Mouse (Mus musculus) heart, embryonic 16.5 days (tissue): ENCODE data around the gene Hdac9. TPM values are rescaled to one million over a fixed set of nuclear protein-coding genes. Genes with fewer than 3 reads are reported as not detected.

Source experiments
- ATAC-seq: fragments of 200-750 bp; cut with Nextera tagmentation; replicated peaks from 2 replicates; pipeline ENCODE4 v1.8.0; 2017; ENCODE audit warnings: moderate number of reproducible peaks; ENCODE audit not compliant: insufficient read depth, low FRiP score; ENCODE audit errors: extremely low read depth
- H3K27ac ChIP-seq: fragments of 300-500 bp; sonication (generic); 2 replicates; pipeline ENCODE4 v1.5.1; 2014; ENCODE audit warnings: mild to moderate bottlenecking, low read length, control low read depth, moderate library complexity
- H3K27me3 ChIP-seq: fragments of 300-500 bp; sonication (generic); 2 replicates; pipeline ENCODE4 v1.6.1; 2014; ENCODE audit warnings: low read length, mixed read lengths; ENCODE audit not compliant: control insufficient read depth, insufficient read depth
- H3K36me3 ChIP-seq: fragments of 300-500 bp; sonication (generic); 2 replicates; pipeline ENCODE4 v1.6.1; 2014; ENCODE audit not compliant: control insufficient read depth, insufficient read depth
- H3K4me1 ChIP-seq: fragments of 300-500 bp; sonication (generic); 2 replicates; pipeline ENCODE4 v1.6.1; 2014; ENCODE audit warnings: low read length, mixed read lengths; ENCODE audit not compliant: control insufficient read depth, insufficient read depth
- H3K4me2 ChIP-seq: fragments of 300-500 bp; sonication (generic); 2 replicates; pipeline ENCODE4 v1.6.1; 2014; ENCODE audit warnings: low read depth, mild to moderate bottlenecking, control low read depth, low read length
- H3K4me3 ChIP-seq: fragments of 300-500 bp; sonication (generic); 2 replicates; pipeline ENCODE4 v1.5.1; 2014; ENCODE audit warnings: mild to moderate bottlenecking, control low read depth, low read length
- H3K9ac ChIP-seq: fragments of 300-500 bp; sonication (generic); 2 replicates; pipeline ENCODE4 v1.6.1; 2014; ENCODE audit warnings: low read length, control low read depth
- H3K9me3 ChIP-seq: fragments of 300-500 bp; sonication (generic); replicated peaks from 2 replicates; pipeline ENCODE4 v1.6.1; 2016; ENCODE audit warnings: low read length; ENCODE audit not compliant: control insufficient read depth
- WGBS: fragments of 180-500 bp; shearing (Covaris S2); extraction: QIAGEN DNeasy Blood & Tissue Kit; methylation state at CpG from one replicate; pipeline ENCODE4 v1.1.7; 2014; 5-methylcytosine and 5-hydroxymethylcytosine counted together
- polyA plus RNA-seq: library from polyadenylated mRNA; unstranded; fragments of >200 nt; fragmentation: Nextera tagmentation; extraction: Ambion mirVana; gene quantifications from 2 replicates; pipeline ENCODE4 v1.2.1, GENCODE M21; 2015

Hdac9 gene
- polyA plus RNA-seq, result 21.4 and 25.5 TPM in 2 replicates

GRCm38 (mm10) chr12:34916995-34917394 lies at the start of gene Hdac9:
Hdac9 (minus strand) TSS chr12:34917095.
- H3K36me3 ChIP-seq, result no peaks in the 10 kb centered on the region
- 37% methylated on average over 1 of the region's 1 CpGs for WGBS

DNA sequence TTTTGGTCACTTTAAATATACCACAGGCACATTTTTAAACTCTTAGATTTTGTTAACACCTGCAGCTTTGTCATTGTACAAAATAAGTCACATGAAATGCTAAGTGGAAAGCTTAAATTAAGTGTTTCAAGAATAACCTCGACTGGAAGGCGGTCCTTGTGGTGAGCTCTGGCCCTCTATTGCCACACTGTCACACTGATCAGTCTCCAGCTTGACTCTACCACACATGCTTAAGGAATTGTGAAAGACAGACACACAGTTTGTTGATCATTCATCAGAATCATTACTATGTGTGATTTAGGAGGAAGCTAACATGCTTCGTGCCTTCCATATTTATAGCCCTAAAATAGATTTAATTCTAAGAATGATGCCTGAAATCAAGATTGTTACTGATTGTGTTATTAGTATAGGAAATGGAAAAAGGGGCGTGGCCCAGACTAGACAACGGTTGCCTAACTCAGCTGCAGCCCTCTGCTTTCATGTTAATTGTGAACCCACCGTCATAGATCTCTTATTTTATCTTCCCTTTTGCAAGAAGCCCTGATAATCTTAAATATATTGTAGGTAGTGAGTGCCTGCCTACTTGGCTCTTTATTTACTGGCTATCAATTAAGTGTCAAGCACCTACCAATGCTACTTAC lies 32.3 kb upstream of the Hdac9 start:
- H3K4me3 ChIP-seq, result no peak overlapping the region
- no peak overlapping the region for H3K9ac ChIP-seq
- 63% methylated on average over 6 of the region's 6 CpGs for whole genome bisulfite sequencing
- H3K9me3 ChIP-seq, result no peaks in the 10 kb centered on the region
- no peaks in the 10 kb centered on the region for H3K36me3 ChIP-seq
- no peaks in the 10 kb centered on the region for H3K4me1 ChIP-seq
- H3K4me2 ChIP-seq, result no peak overlapping the region
- no peak for ATAC-seq
- no peaks in the 10 kb centered on the region for H3K27me3 ChIP-seq
- H3K27ac ChIP-seq, result no peak overlapping the region

More at GRCm38 (mm10) chr12:34916995-34917394, at the start of gene Hdac9:
- Histone ChIP-seq H3K9ac (no peak within 1 kb of the TSS), H3K27me3 (no peaks in the 10 kb centered on the region), H3K4me2 (no peak within 1 kb of the TSS), H3K27ac (no peak within 1 kb of the TSS), H3K4me3 (no peak within 1 kb of the TSS), H3K4me1 (no peaks in the 10 kb centered on the region), H3K9me3 (no peaks in the 10 kb centered on the region)
- no peak for ATAC-seq

DNA sequence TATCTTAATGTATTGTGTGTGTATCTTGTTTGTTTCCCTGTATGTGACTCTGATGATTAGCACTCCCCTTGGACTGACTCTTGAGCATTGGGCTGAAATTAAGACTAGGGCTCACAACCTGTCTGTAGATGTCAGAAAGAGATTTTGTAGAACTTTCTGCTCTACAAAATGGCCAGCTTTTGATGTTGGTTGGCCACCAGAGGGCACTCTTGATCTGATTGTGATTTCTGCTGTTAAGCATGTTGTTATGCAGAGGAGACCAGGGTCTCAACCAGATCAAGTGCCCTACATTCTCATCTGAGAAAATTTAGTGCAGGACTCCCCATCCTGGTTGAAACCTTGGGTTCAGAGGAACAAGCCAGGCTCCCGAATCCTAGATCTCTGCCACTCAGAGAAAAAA lies 21.0 kb upstream of the Hdac9 start:
- no peaks in the 10 kb centered on the region for H3K27me3 ChIP-seq
- H3K4me2 ChIP-seq, result no peak overlapping the region
- H3K4me3 ChIP-seq, result no peak overlapping the region
- H3K27ac ChIP-seq, result no peak overlapping the region
- no peaks in the 10 kb centered on the region for H3K36me3 ChIP-seq
- ATAC-seq, result no peak
- no peak overlapping the region for H3K9ac ChIP-seq
- peaks cover 7% of the 10 kb centered on the region for H3K9me3 ChIP-seq
- 89% methylated on average over 1 of the region's 1 CpGs for WGBS
- no peaks in the 10 kb centered on the region for H3K4me1 ChIP-seq

GRCm38 (mm10) chr12:34908008-34908407 lies 8.9 kb downstream of the Hdac9 start:
- no peak overlapping the region for H3K27ac ChIP-seq
- H3K4me2 ChIP-seq, result no peak overlapping the region
- WGBS, result 73% methylated on average over 2 of the region's 2 CpGs
- no peak overlapping the region for H3K9ac ChIP-seq
- ATAC-seq, result no peak
- peaks cover 3% of the 10 kb centered on the region; the same call in 1 of the 2 replicates for H3K4me1 ChIP-seq
- no peaks in the 10 kb centered on the region for H3K9me3 ChIP-seq
- no peaks in the 10 kb centered on the region for H3K36me3 ChIP-seq
- H3K4me3 ChIP-seq, result no peak overlapping the region
- peaks cover 12% of the 10 kb centered on the region for H3K27me3 ChIP-seq

GRCm38 (mm10) chr12:34907506-34907850 lies 9.4 kb downstream of the Hdac9 start:
- peak overlapping the region; percentile 80 for H3K4me3 ChIP-seq
- ATAC-seq, result no peak
- peaks cover 12% of the 10 kb centered on the region for H3K27me3 ChIP-seq
- peak overlapping the region; percentile 75 for H3K9ac ChIP-seq
- H3K27ac ChIP-seq, result no peak overlapping the region
- 2% methylated on average over 10 of the region's 10 CpGs for WGBS
- no peaks in the 10 kb centered on the region for H3K9me3 ChIP-seq
- no peaks in the 10 kb centered on the region for H3K36me3 ChIP-seq
- H3K4me2 ChIP-seq, result peak overlapping the region; percentile 94
- H3K4me1 ChIP-seq, result peaks cover 3% of the 10 kb centered on the region; the same call in 1 of the 2 replicates

DNA sequence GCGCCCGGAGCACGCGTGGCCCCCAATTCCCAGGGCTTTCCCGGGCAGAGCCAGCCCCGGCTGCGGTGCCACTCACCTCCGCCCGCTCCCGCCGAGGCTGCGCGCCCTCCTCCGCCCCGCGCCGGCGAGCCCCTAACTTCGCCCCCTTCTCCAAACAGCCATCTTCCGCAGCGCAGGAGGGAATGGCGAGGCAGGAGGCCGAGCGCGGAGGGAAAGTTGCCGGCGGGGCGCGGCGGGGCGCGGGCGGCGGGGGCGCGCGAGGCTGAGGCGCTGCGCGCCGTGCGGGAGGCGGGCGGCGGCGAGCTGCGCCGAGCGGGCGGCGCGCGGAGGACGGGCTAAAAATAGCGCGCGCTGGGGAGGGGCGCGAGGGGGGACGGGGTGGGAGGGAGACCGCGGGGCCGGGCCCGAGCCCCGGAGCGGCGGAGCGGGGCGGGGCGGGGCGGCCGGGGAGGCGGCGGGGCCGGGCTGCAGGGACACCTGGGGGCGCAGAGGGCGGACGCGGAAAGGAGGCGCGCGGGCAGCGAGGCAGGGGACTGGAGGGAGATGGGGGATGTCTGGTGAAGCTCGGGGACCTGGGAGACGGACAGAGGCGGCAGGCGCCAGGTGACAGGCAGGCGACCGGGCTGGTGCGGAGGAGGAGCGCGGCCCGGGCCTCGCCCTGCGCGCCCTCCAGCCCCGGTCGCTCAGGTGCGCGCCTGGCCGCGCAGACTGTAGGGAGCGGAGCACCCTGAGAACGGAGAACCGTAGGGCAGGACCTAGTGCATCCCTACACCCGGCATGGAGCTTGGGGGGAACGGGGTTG lies 10.0 kb downstream of the Hdac9 start:
- Histone ChIP-seq H3K4me2 (peak overlapping the region; percentile 94), H3K36me3 (no peaks in the 10 kb centered on the region), H3K27ac (no peak overlapping the region), H3K9ac (peak overlapping the region; percentile 75), H3K9me3 (no peaks in the 10 kb centered on the region), H3K4me1 (peaks cover 3% of the 10 kb centered on the region; the same call in 1 of the 2 replicates), H3K4me3 (peak overlapping the region; percentile 80), H3K27me3 (peaks cover 12% of the 10 kb centered on the region)
- 1% methylated on average over 67 of the region's 107 CpGs for WGBS
- ATAC-seq, result peak; percentile 86

DNA sequence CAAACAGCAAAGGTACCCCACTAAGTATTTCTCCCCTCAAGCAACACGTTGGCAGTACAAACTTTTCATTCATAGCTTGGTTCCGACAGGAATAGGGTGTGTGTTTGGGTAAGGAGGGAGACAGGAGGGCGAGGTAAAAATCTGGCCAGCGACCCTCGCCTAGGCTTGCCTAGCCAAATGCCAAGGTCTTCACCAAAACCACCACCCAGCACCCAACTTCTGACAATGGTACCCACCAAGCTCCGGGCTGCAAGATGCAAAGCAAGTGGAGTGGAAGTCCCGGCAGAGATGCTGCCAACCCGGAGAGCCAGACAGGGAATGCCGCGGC lies 10.6 kb downstream of the Hdac9 start:
- Histone ChIP-seq H3K27ac (no peak overlapping the region), H3K27me3 (peaks cover 12% of the 10 kb centered on the region), H3K36me3 (no peaks in the 10 kb centered on the region), H3K4me2 (peak overlapping the region; percentile 94), H3K4me3 (peak overlapping the region; percentile 80), H3K9me3 (no peaks in the 10 kb centered on the region), H3K4me1 (peaks cover 3% of the 10 kb centered on the region; the same call in 1 of the 2 replicates), H3K9ac (peak overlapping the region; percentile 75)
- WGBS, result under 1% methylated on average over 10 of the region's 10 CpGs
- no peak; the same call in 1 of the 2 replicates for ATAC-seq

DNA sequence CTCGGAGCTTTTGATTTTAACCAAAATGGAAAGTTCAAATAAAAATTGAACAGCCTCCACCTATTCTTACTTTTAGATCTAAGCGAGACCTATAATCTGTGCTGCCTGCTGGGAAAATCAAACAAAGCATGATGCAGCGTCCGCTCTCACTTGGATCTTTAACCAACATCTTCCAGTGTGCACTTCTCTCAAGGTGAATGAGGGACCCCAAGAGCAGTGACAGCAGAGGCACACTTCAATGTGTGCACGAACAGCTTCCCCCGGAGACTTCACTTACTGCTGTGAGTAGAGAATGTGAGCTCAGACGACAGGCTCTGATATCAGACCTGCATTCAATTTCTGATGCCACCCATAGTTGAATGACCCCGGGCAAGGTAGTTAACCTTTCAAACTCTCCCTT lies 16.7 kb downstream of the Hdac9 start:
- no peaks in the 10 kb centered on the region for H3K4me1 ChIP-seq
- no peaks in the 10 kb centered on the region for H3K9me3 ChIP-seq
- no peak overlapping the region for H3K4me2 ChIP-seq
- H3K4me3 ChIP-seq, result no peak overlapping the region
- no peak overlapping the region for H3K27ac ChIP-seq
- WGBS, result 83% methylated on average over 8 of the region's 8 CpGs
- ATAC-seq, result no peak
- H3K9ac ChIP-seq, result no peak overlapping the region
- no peaks in the 10 kb centered on the region for H3K27me3 ChIP-seq
- H3K36me3 ChIP-seq, result no peaks in the 10 kb centered on the region

DNA sequence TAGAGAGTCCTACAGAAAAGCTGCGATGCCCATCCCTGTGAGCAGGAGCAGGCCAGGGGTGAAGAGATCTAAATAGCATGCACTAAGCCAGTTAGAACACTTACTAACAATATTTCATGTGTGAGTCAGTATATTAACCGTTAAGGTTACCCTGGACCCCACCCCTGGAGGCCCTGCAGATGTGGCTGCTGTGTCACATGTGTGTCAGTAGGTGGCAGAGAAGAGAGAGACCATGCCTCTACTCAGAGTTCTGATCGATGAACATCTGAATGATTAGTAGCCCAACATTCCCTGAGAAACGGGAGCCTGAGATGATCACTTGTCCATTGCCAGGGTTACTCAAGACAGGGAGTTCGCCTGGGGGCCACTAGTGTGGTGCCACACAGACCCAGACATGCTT lies 22.0 kb downstream of the Hdac9 start:
- 68% methylated on average over 5 of the region's 5 CpGs for WGBS

More for the DNA sequence above, 22.0 kb downstream of the Hdac9 start:
- Histone ChIP-seq H3K27me3 (no peaks in the 10 kb centered on the region), H3K27ac (no peak overlapping the region), H3K36me3 (no peaks in the 10 kb centered on the region), H3K4me1 (no peaks in the 10 kb centered on the region), H3K4me3 (no peak overlapping the region), H3K9ac (no peak overlapping the region), H3K4me2 (no peak overlapping the region), H3K9me3 (no peaks in the 10 kb centered on the region)
- no peak for ATAC-seq
